Mouse (Mus musculus) liver, embryonic 12.5 days (tissue): Measurements from ENCODE around the gene Ush2a. TPM values are rescaled to one million over a fixed set of nuclear protein-coding genes. Genes with fewer than 3 reads are reported as not detected.
A peak's percentile ranks its signal among the peaks of the same experiment; 100 is the strongest.

ENCODE experiments used
- ATAC-seq: fragments of 200-750 bp; cut with Nextera tagmentation; 2 replicates; pipeline ENCODE4 v1.8.0; 2017; ENCODE audit warnings: moderate number of reproducible peaks, mild to moderate bottlenecking, moderate library complexity
- H3K27ac ChIP-seq: fragments of 300-500 bp; sonication (generic); 2 replicates; pipeline ENCODE4 v1.5.1; 2016; ENCODE audit warnings: mild to moderate bottlenecking
- H3K27me3 ChIP-seq: fragments of 300-500 bp; sonication (generic); replicated peaks from 2 replicates; pipeline ENCODE4 v1.6.1; 2016; ENCODE audit warnings: mild to moderate bottlenecking, moderate library complexity
- H3K36me3 ChIP-seq: fragments of 300-500 bp; sonication (generic); 2 replicates; pipeline ENCODE4 v1.6.1; 2016; ENCODE audit warnings: mild to moderate bottlenecking, moderate library complexity
- H3K4me1 ChIP-seq: fragments of 300-500 bp; sonication (generic); 2 replicates; pipeline ENCODE4 v1.6.1; 2016
- H3K4me2 ChIP-seq: fragments of 300-500 bp; sonication (generic); 2 replicates; pipeline ENCODE4 v1.6.1; 2016; ENCODE audit warnings: mild to moderate bottlenecking, moderate library complexity
- H3K4me3 ChIP-seq: fragments of 300-500 bp; sonication (generic); 2 replicates; pipeline ENCODE4 v1.5.1; 2016; ENCODE audit warnings: mild to moderate bottlenecking, moderate library complexity
- H3K9ac ChIP-seq: fragments of 300-500 bp; sonication (generic); 2 replicates; pipeline ENCODE4 v1.6.1; 2016; ENCODE audit warnings: mild to moderate bottlenecking, moderate library complexity
- H3K9me3 ChIP-seq: fragments of 300-500 bp; sonication (generic); replicated peaks from 2 replicates; pipeline ENCODE4 v1.6.1; 2016; ENCODE audit warnings: mild to moderate bottlenecking, moderate library complexity
- whole genome bisulfite sequencing: fragments of 180-500 bp; shearing (Covaris S2); methylation state at CpG from one replicate; pipeline ENCODE4 v1.1.7; 2016; ENCODE audit not compliant: insufficient replicate concordance; 5-methylcytosine and 5-hydroxymethylcytosine counted together
- polyA plus RNA-seq: library from polyadenylated mRNA; unstranded; fragments of >200 nt; fragmentation: Nextera tagmentation; extraction: Ambion mirVana; gene quantifications from 2 replicates; pipeline ENCODE4 v1.2.1, GENCODE M21; 2016

The Ush2a gene
- polyA plus RNA-seq, 1 experiment from 2014 or later = 0.06 TPM

GRCm38 (mm10) chr1:188760515-188760914 is 498.7 kb downstream of the Ush2a start:
- WGBS = 69% methylated on average over 3 of the region's 3 CpGs

GRCm38 (mm10) chr1:188762463-188762862 is 500.6 kb downstream of the Ush2a start:
- WGBS = 58% methylated on average over 6 of the region's 6 CpGs
- no peak for ATAC-seq
- Histone ChIP-seq H3K4me2 (no peak overlapping the region), H3K9me3 (no peaks in the 10 kb centered on the region), H3K27ac (no peak overlapping the region), H3K36me3 (no peaks in the 10 kb centered on the region), H3K4me3 (no peak overlapping the region), H3K4me1 (no peaks in the 10 kb centered on the region), H3K27me3 (no peaks in the 10 kb centered on the region), H3K9ac (no peak overlapping the region)

More at GRCm38 (mm10) chr1:188760515-188760914, 498.7 kb downstream of the Ush2a start:
- no peak overlapping the region for H3K4me3 ChIP-seq
- H3K4me2 ChIP-seq = no peak overlapping the region
- H3K9ac ChIP-seq = no peak overlapping the region
- no peak overlapping the region for H3K27ac ChIP-seq
- H3K27me3 ChIP-seq = no peaks in the 10 kb centered on the region
- H3K36me3 ChIP-seq = no peaks in the 10 kb centered on the region
- H3K9me3 ChIP-seq = no peaks in the 10 kb centered on the region
- ATAC-seq = no peak
- H3K4me1 ChIP-seq = no peaks in the 10 kb centered on the region

GRCm38 (mm10) chr1:188763761-188764160 is 501.9 kb downstream of the Ush2a start:
- Histone ChIP-seq H3K4me3 (no peak overlapping the region), H3K4me1 (no peaks in the 10 kb centered on the region), H3K4me2 (no peak overlapping the region), H3K9me3 (no peaks in the 10 kb centered on the region), H3K9ac (no peak overlapping the region), H3K36me3 (no peaks in the 10 kb centered on the region), H3K27me3 (no peaks in the 10 kb centered on the region), H3K27ac (no peak overlapping the region)
- ATAC-seq = no peak
- WGBS = 66% methylated on average over 3 of the region's 3 CpGs

GRCm38 (mm10) chr1:188770828-188771227 is 509.0 kb downstream of the Ush2a start:
- H3K27ac ChIP-seq = no peak overlapping the region
- no peak overlapping the region for H3K4me2 ChIP-seq
- WGBS = 59% methylated on average over 1 of the region's 1 CpGs
- H3K36me3 ChIP-seq = no peaks in the 10 kb centered on the region
- H3K27me3 ChIP-seq = no peaks in the 10 kb centered on the region
- H3K4me1 ChIP-seq = 0 out of 2 replicates have a peak, but pooled peaks cover 4% of the 10 kb centered on the region
- no peaks in the 10 kb centered on the region for H3K9me3 ChIP-seq
- peak; percentile 93 for ATAC-seq
- no peak overlapping the region for H3K9ac ChIP-seq
- H3K4me3 ChIP-seq = no peak overlapping the region

GRCm38 (mm10) chr1:188772516-188773229 is 510.9 kb downstream of the Ush2a start:
- 0 out of 2 replicates have a peak, but pooled peaks cover 4% of the 10 kb centered on the region for H3K4me1 ChIP-seq
- H3K9me3 ChIP-seq = no peaks in the 10 kb centered on the region
- WGBS = 77% methylated on average over 7 of the region's 7 CpGs
- no peaks in the 10 kb centered on the region for H3K36me3 ChIP-seq
- H3K4me2 ChIP-seq = no peak overlapping the region
- H3K9ac ChIP-seq = no peak overlapping the region
- ATAC-seq = no peak
- H3K27ac ChIP-seq = no peak overlapping the region
- H3K27me3 ChIP-seq = no peaks in the 10 kb centered on the region
- H3K4me3 ChIP-seq = no peak overlapping the region

GRCm38 (mm10) chr1:188773631-188774030 is 511.8 kb downstream of the Ush2a start:
- Histone ChIP-seq H3K4me1 (0 out of 2 replicates have a peak, but pooled peaks cover 4% of the 10 kb centered on the region), H3K4me3 (no peak overlapping the region), H3K9ac (no peak overlapping the region), H3K27ac (no peak overlapping the region), H3K27me3 (no peaks in the 10 kb centered on the region), H3K36me3 (no peaks in the 10 kb centered on the region), H3K9me3 (no peaks in the 10 kb centered on the region), H3K4me2 (no peak overlapping the region)
- no peak for ATAC-seq
- 80% methylated on average over 7 of the region's 7 CpGs for WGBS

GRCm38 (mm10) chr1:188777556-188778161 is 515.8 kb downstream of the Ush2a start:
- no peak overlapping the region for H3K27ac ChIP-seq
- WGBS = 58% methylated on average over 8 of the region's 8 CpGs
- H3K9me3 ChIP-seq = no peaks in the 10 kb centered on the region
- no peak for ATAC-seq
- no peaks in the 10 kb centered on the region for H3K27me3 ChIP-seq
- H3K4me2 ChIP-seq = no peak overlapping the region
- H3K4me1 ChIP-seq = no peaks in the 10 kb centered on the region
- no peaks in the 10 kb centered on the region for H3K36me3 ChIP-seq
- no peak overlapping the region for H3K9ac ChIP-seq
- no peak overlapping the region for H3K4me3 ChIP-seq

- H3K27ac ChIP-seq = no peak overlapping the region
- no peak overlapping the region for H3K4me2 ChIP-seq
- no peak for ATAC-seq
- WGBS = 67% methylated on average over 10 of the region's 10 CpGs
- H3K9ac ChIP-seq = no peak overlapping the region
- H3K36me3 ChIP-seq = no peaks in the 10 kb centered on the region
- no peaks in the 10 kb centered on the region for H3K27me3 ChIP-seq
- H3K9me3 ChIP-seq = no peaks in the 10 kb centered on the region
- H3K4me1 ChIP-seq = no peaks in the 10 kb centered on the region
- no peak overlapping the region for H3K4me3 ChIP-seq
These were observed 523.2 kb downstream of the Ush2a start for GRCm38 (mm10) chr1:188785056-188785455.

- ATAC-seq = no peak
These were observed 543.2 kb downstream of the Ush2a start for GRCm38 (mm10) chr1:188805069-188805468.

GRCm38 (mm10) chr1:188805852-188806251 is 544.0 kb downstream of the Ush2a start:
- Histone ChIP-seq H3K4me2 (no peak overlapping the region), H3K4me3 (no peak overlapping the region), H3K36me3 (no peaks in the 10 kb centered on the region), H3K9ac (no peak overlapping the region), H3K27ac (no peak overlapping the region), H3K4me1 (no peaks in the 10 kb centered on the region), H3K9me3 (no peaks in the 10 kb centered on the region), H3K27me3 (no peaks in the 10 kb centered on the region)
- no peak for ATAC-seq
- 62% methylated on average over 4 of the region's 4 CpGs for WGBS

More at GRCm38 (mm10) chr1:188805069-188805468, 543.2 kb downstream of the Ush2a start:
- 17% methylated on average over 2 of the region's 2 CpGs for WGBS
- no peaks in the 10 kb centered on the region for H3K27me3 ChIP-seq
- no peak overlapping the region for H3K4me3 ChIP-seq
- H3K4me1 ChIP-seq = no peaks in the 10 kb centered on the region
- no peak overlapping the region for H3K27ac ChIP-seq
- H3K9me3 ChIP-seq = no peaks in the 10 kb centered on the region
- H3K36me3 ChIP-seq = no peaks in the 10 kb centered on the region
- no peak overlapping the region for H3K4me2 ChIP-seq
- no peak overlapping the region for H3K9ac ChIP-seq

- Histone ChIP-seq H3K9me3 (no peaks in the 10 kb centered on the region), H3K4me2 (no peak overlapping the region), H3K27me3 (no peaks in the 10 kb centered on the region), H3K4me1 (no peaks in the 10 kb centered on the region), H3K36me3 (no peaks in the 10 kb centered on the region), H3K27ac (no peak overlapping the region), H3K9ac (no peak overlapping the region), H3K4me3 (no peak overlapping the region)
- WGBS = 68% methylated on average over 9 of the region's 9 CpGs
- no peak for ATAC-seq
These were observed 548.8 kb downstream of the Ush2a start for GRCm38 (mm10) chr1:188810631-188811030.

GRCm38 (mm10) chr1:188815072-188815471 is 553.2 kb downstream of the Ush2a start:
- Histone ChIP-seq H3K36me3 (no peaks in the 10 kb centered on the region), H3K27me3 (no peaks in the 10 kb centered on the region), H3K4me2 (no peak overlapping the region), H3K9me3 (no peaks in the 10 kb centered on the region), H3K9ac (no peak overlapping the region), H3K4me3 (no peak overlapping the region), H3K4me1 (no peaks in the 10 kb centered on the region), H3K27ac (no peak overlapping the region)
- 79% methylated on average over 7 of the region's 7 CpGs for WGBS
- no peak for ATAC-seq
